Mouse (Mus musculus): ENCODE data around the gene Ccng1.
A peak's percentile ranks its signal among the peaks of the same experiment; 100 is the strongest.

Ccng1 gene

DNA sequence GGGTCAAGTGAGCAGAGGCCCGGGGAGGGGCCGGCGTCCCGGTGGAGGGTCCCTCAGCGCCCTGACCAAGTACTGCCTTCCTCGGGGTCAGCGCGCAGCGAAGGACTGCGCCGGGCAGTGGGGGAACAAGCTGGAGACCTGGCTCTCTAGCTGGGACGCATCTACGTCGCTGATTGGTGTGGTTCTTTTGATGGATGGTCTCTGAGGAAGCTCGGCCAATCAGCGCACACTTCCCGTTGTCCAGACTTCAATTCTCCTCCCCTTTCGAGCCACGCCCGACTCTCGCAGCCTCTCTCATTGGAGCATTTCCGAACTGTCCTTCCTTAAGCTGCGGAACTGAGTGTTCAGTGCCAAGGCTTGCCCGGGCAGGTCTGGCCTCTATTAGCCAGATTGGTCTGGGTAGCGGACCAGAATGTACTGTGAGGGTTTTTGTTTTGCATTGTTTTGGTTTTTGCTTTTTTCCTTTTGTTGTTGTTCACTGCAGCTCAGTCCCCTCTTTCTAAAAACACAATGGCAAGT lies at the start of gene Ccng1:
TSS of gene Ccng1 (minus strand) at position 203 of the 519 bp plus-strand sequence.
- DNase-seq (ENCODE audit: low read depth, low spot score): peak; percentile 87

DNA sequence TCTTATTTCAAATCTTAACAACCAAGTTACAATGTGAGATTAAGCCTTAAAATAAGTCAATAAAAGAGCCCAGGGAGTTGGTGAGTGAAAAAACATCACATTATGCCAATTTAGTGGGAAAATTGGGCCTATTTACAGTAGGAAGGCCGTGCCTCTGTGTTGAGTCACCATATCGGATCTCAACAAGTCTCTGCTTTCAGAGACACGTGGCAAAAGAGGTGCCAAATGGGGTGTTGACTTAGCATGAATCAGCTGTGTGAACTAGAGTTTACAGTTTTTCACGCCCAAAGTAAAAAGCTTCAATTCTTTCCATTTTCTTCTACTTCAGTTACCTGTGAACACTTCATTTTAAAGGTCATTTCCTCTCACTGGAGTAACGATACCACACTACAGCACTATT lies 35.2 kb upstream of the Ccng1 start:
- DNase-seq (ENCODE audit: low read depth, low spot score): no peak

DNA sequence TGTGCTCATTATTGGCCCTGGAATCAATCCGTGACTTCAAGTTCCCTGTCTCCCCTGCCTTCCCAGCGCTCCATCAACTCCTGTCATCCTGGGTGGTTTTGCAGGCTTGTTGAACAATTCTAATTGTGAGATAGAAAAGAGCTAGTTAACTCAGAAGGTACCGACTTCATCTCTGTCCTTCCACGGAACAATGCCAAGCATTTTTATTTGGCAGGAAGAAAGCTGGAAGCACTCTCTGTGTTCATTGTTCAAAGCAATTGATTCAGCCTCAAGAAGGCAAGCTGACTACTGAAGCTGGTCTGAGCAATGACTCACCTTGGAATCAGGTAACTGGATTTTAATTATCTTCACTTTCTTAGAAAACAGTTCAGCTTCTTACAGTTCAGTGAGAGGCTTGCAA lies 34.6 kb upstream of the Ccng1 start:
- no peak for DNase-seq (ENCODE audit: low read depth, low spot score)

DNA sequence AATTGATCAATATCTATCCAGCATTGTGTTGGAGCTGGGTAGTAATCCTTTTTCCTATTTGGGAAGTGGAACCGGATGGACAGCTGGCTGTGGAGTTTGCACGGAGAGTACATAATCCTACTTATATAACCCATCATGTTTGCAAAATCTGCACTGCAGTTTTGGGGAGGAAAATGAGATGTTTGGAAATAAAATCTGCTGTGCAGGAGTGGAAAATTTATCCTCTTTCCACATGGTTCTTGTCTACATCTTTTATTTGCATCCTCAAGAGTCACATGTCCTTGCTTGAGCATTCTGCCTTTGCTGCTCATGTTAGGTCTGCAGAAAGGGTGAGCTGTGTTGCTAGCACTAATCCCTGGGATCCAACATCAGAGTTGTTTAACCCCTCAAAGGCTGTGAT lies 31.8 kb upstream of the Ccng1 start:
- DNase-seq (ENCODE audit: low read depth, low spot score): peak; percentile 16

GRCm38 (mm10) chr11:40784326-40784725 lies 29.2 kb upstream of the Ccng1 start:
- DNase-seq (ENCODE audit: low read depth, low spot score): no peak

DNA sequence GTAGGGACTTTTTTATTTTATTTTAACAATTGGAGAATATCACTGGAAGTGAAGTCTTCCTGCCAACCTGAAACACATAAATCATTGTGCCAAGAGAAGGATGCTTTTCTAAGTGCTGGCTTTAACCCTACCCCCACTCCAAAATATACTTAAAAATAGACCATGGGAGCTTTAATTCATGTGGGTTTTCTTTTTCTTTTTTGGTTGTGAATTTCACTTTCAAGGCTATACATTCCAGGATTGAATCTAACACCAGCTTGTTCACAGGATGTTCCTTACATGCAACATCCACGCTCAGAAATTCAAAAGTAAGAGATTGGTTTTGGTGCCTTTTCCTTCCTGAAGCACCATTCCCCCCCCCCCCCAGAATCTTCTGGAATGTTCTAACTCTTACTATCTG lies 28.2 kb upstream of the Ccng1 start:
- DNase-seq (ENCODE audit: low read depth, low spot score): no peak

DNA sequence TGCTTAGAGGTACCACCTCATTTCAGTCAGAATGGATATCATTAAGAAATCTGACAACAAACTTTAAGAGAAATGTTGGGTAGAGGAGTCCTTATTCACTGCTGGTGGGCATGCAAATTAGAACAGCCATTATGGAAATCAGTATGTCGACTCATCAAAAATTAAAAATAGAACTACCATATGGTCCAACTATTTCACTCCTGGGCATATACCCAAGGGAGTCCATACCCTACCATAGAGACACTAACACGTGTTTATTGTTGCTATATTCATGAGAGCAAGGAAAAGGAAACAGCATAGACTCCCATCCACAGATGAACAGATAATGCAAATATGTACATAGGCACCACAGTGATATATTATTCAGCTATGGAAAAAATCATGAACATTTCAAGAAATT lies 26.7 kb upstream of the Ccng1 start:
- no peak for DNase-seq (ENCODE audit: low read depth, low spot score)

- DNase-seq (ENCODE audit: low read depth, low spot score): no peak
Measured at GRCm38 (mm10) chr11:40775315-40776269, 20.5 kb upstream of the Ccng1 start.

- no peak for DNase-seq (ENCODE audit: low read depth, low spot score)
Measured at GRCm38 (mm10) chr11:40764690-40765089, 9.6 kb upstream of the Ccng1 start.

- no peak for DNase-seq (ENCODE audit: low read depth, low spot score)
Measured at GRCm38 (mm10) chr11:40763395-40763794, 8.3 kb upstream of the Ccng1 start.

DNA sequence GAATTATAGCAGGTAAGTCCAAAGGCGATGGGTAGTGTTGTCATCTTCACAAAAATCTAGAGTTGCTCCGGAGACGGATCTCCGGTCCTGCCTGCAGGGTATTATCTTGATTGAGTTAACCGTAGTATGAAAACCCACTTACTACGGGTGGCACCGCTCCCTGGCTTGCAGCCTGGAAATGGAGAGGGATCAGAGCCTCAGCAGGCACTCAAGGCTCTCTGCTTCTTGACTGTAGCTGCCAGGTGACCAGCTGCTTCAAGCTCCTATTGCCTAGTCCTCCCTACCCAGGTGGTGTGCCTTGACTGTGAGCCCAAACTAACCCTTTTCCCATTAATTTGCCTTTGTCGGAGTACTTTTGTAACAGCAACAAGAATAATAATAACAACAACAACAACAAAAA lies 4.8 kb upstream of the Ccng1 start:
- DNase-seq (ENCODE audit: low read depth, low spot score): no peak

DNA sequence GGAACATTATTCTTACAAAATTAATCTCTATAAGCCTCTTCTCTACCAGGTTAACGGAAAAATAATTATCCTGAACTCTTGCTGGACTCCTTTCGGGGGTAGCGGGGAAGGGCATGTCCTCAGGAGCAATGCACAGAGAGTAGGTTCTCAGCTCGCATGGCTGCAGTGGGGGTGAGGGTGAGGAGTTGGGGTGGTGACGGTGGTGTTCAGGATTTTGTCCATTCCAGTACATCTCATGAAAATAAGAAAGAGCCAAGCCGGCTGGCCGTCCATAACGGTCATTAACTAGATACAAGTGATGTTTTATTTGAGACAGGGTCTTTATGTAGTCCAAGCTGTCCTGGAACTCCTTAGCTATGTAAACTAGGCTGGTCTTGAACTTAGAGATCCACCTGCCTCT lies 857 bp upstream of the Ccng1 start:
- DNase-seq (ENCODE audit: low read depth, low spot score): no peak

DNA sequence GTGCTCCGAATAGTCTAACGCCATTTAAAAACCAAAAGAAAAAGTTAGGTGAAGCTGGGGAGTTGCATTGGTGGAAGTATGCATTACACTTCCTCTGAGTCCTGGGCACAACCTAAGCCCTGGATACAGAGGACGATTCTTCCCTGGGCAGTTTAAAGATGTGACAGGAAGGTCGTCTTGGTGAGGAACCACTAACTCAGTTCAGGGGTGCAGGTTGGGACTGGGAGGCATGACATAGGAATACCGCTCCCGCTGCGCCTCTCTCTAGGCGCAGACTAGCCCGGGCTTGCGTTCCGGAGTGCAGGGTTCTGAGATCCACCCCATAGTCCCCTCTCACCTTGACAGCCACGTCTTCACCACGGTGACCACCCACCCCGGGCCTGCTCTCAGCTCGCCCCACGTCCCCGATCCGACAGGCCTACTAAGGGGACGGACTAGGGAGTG lies 425 bp downstream of the Ccng1 start:
- no peak for DNase-seq (ENCODE audit: low read depth, low spot score)

- DNase-seq (ENCODE audit: low read depth, low spot score): no peak
Measured at GRCm38 (mm10) chr11:40753836-40754235, 1.3 kb downstream of the Ccng1 start.

DNA sequence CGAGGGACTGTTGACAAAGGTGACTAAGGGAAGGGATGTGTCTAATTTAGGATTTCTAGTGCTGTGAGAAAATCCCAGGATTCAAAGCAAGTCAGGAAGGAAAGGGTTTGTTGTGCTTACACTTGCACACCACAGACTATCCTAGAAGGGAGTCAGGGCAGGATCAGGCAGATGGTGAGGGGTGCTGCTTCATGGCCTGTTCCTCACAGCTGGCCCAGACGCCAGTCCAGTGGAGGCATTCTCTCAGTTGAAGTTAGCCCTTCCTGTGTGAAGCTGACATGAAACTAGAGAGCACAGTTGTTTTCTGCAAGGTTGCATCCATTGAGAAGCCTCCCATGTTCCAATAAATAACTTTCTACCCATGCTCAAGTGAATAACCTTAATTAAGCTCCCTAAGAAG lies 7.4 kb downstream of the Ccng1 start:
- DNase-seq (ENCODE audit: low read depth, low spot score): no peak

DNA sequence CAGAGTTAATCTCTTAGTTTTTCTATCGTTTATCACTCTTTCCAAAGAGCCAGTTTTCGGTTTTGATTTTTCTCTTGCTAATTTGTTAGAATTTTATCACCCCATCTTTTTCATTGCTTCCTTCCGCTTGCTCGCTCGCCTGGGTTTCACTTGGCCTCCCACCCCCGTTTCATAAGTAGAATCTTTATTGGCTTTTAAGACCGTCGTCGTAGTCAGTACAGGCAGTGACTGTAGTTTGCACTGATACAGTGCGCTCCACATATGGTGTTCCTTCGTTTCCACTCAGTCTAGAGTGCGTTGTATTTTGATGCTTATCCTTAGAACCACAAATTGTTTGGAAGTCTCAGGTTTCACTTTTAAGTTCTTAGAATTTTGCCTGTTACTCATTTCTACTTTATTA lies 8.8 kb downstream of the Ccng1 start:
- DNase-seq (ENCODE audit: low read depth, low spot score): no peak

GRCm38 (mm10) chr11:40744348-40744747 lies 10.8 kb downstream of the Ccng1 start:
- DNase-seq (ENCODE audit: low read depth, low spot score): no peak

DNA sequence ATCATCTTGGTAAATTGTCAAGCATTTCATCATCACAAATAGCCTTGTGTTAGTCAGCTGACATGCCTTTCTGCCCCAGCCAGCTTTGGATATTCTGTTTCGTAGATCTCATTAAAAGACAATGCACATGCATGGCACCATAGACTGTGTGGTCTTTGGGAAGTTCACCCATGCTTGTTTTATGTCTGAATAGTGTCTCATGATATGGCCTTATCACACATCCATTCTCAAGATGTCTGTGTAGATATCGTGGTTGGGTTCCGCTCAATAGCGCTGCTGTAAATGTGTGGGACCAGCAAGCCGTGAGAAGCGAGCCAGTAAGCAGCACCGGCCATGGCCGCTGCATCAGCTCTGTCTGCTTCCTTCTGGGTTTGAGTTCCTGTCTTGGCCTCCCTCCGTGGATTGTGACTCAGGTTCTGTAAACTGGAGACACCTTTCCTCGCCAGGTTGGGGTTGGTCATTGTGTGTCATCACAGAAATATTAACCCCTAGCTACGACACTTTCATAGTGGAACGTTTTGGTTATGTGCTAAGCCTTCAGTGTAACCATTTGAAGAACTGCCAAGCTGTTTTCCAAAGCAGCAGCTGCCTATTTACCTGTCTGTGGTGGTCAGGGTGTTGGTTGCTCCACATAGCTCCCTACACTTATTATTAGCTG lies 13.4 kb downstream of the Ccng1 start:
- no peak for DNase-seq (ENCODE audit: low read depth, low spot score)

DNA sequence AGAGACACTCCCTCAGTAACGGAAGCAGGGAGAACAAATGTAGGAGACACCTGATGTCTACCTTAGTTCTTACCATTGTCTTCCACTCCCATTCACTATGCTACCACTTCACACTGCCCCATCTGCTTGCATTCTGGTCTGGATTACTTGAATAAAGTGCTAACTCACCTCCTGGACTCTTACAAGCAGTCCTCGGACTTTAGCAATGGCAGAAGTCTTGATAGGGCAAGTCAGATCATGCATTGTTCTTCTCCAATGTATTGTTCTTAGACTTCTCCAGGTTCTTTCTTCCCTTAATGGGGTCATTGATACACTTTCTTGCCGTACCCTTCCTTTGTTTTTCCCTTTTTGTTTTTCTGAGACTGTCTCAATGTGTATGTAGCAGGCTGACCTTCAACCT lies 17.7 kb downstream of the Ccng1 start:
- DNase-seq (ENCODE audit: low read depth, low spot score): no peak

DNA sequence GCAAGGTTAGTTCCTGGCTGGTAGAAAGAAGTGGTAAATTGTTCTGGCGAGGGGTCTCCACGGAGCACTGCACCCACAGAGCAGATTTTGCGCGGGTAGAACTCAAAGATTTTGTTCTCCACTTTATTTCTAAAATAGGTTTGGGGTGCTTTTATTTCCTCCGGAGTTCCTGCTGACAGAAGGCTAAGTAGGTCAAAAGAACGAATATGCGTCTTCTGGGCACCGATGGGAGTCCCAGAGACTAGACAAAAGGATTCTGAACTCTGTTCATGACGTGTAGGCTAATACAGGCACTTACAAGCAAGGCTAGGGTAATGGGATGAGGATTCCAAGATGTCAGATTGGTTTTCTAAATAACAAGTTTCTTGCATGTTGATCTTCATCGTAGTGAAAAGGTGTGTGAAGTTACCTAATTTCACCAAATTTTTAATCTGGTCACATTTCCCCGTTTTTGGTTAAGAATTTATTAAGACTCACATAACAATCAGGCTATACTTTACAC lies 20.8 kb downstream of the Ccng1 start:
- no peak for DNase-seq (ENCODE audit: low read depth, low spot score)

DNA sequence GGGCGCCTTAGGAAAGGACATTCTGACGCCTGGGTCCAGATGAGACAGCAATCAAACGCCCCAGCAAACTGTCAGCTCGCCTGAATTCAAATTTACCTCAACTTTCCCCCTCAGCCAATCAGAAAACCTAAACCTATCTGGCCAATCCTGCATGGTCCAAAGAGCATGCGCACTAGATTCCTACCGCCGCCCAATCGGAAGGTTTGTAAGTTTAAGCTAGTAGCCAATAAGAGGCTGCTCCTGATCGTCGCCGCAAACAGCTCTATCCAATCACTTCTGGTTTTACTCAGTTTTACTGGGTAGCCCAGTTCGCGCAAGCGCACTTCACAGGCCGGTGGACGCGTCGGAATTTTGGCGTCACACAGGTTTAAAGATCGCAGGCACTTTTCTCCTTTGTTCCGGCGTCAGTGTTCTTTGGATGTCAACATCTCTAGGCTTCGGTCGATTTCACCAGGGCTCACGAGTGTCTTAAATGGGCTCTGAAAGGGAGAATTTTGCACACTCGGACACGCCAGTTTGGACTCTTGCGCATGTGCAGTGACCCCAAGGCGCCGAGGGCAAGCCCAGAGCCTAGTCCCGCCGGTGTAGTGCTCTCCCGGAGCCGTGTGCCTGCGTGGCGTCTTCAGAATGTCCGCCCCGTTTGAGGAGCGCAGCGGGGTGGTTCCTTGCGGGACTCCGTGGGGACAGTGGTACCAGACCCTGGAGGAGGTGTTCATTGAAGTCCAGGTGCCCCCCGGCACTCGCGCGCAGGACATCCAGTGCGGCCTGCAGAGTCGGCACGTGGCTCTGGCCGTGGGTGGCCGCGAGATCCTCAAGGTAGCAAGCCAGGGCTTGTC lies 21.6 kb downstream of the Ccng1 start, which contains the start of the genes Hmmr and Nudcd2:
TSS of gene Hmmr (minus strand) at position 84 of the 836 bp plus-strand sequence.
TSS of gene Nudcd2 (plus strand) at position 329 of the 836 bp plus-strand sequence.
- peak; percentile 96 for DNase-seq (ENCODE audit: low read depth, low spot score)

- DNase-seq (ENCODE audit: low read depth, low spot score): no peak
Measured at GRCm38 (mm10) chr11:40732997-40733338, 22.1 kb downstream of the Ccng1 start.
